In genomic region chr11:53682994-53683530, GRCm38 (mm10) we compare ENCODE assay signal across 22 mouse cellular contexts. TPM values are rescaled to one million over a fixed set of nuclear protein-coding genes. Genes with fewer than 3 reads are reported as not detected.
A peak's percentile ranks its signal among the peaks of the same experiment; 100 is the strongest.
DNase-seq lines count a peak whose midpoint lies in the region; ATAC-seq and TF ChIP-seq lines count a peak whose summit lies in the region.
"Had no signal": no experiment of that assay in that cellular context is flagged by ENCODE, and none has a peak within 500 bp of the region (broad histone marks: within the 10 kb centered on the region; RNA-seq: fewer than 3 reads in every experiment).

No protein-coding gene starts in this region.

- H3K9me3 ChIP-seq in heart, postnatal 0 days (replicated peaks; ENCODE audit: control insufficient read depth, low read length), result no peaks in the 10 kb centered on the region
- H3K9me3 ChIP-seq in lung, embryonic 16.5 days (ENCODE audit: control insufficient read depth, low read length), result no peaks in the 10 kb centered on the region
- no peaks in the 10 kb centered on the region for H3K9me3 ChIP-seq in limb, embryonic 10.5 days (replicated peaks)
- H3K9me3 ChIP-seq: embryonic facial prominence, embryonic 12.5 days; forebrain, embryonic 13.5 days had no signal

- no peak overlapping the region for H3K4me3 ChIP-seq in heart, postnatal 0 days (ENCODE audit: low read depth, low read length)
- no peak overlapping the region for H3K4me3 ChIP-seq in lung, embryonic 16.5 days (ENCODE audit: low read length)
- no peak overlapping the region for H3K4me3 ChIP-seq in limb, embryonic 10.5 days
- H3K4me3 ChIP-seq: embryonic facial prominence, embryonic 12.5 days; forebrain, embryonic 13.5 days had no signal

- DNase-seq in MN1 (ENCODE audit: low spot score), result peak; percentile 46
- peak; percentile 56 to 67 for DNase-seq in heart, adult 18-20 months
- DNase-seq in heart, postnatal 0 days (ENCODE audit: low spot score), result peak; percentile 70
- DNase-seq in limb, embryonic 10.5 days (ENCODE audit: low spot score), result no peak
- DNase-seq in layer of hippocampus, adult 11-12 months (ENCODE audit: low spot score), result no peak
- DNase-seq in kidney, adult 8-10 months, result no peak
- DNase-seq: cerebellum, postnatal 36 days; gastrocnemius, postnatal 14 days; kidney, adult 18-20 months had no signal

- H3K9ac ChIP-seq in heart, postnatal 0 days (replicated peaks; ENCODE audit: low read depth, low read length), result no peak overlapping the region
- no peak overlapping the region for H3K9ac ChIP-seq in lung, embryonic 16.5 days (ENCODE audit: low read length)
- H3K9ac ChIP-seq: embryonic facial prominence, embryonic 12.5 days; forebrain, embryonic 13.5 days; hindbrain, embryonic 14.5 days had no signal

- no peaks in the 10 kb centered on the region for H3K27me3 ChIP-seq in heart, postnatal 0 days (ENCODE audit: control insufficient read depth, insufficient read depth, low read length)
- no peaks in the 10 kb centered on the region for H3K27me3 ChIP-seq in lung, embryonic 16.5 days (ENCODE audit: control insufficient read depth, insufficient read depth, low read depth, low read length)
- H3K27me3 ChIP-seq in limb, embryonic 10.5 days (ENCODE audit: low read depth, poor library complexity, severe bottlenecking), result no peaks in the 10 kb centered on the region
- H3K27me3 ChIP-seq: embryonic facial prominence, embryonic 12.5 days; forebrain, embryonic 13.5 days had no signal

- no peak for TF ChIP-seq CTCF in heart, postnatal 0 days (IDR thresholded peaks at IDR 0.05; ENCODE audit: low read depth)

- H3K36me3 ChIP-seq in heart, postnatal 0 days (replicated peaks; ENCODE audit: control insufficient read depth, insufficient read depth, low read length), result peaks cover 23% of the 10 kb centered on the region
- peaks cover 14% of the 10 kb centered on the region for H3K36me3 ChIP-seq in lung, embryonic 16.5 days (ENCODE audit: control insufficient read depth, insufficient read depth, low read length)
- peaks cover 76% of the 10 kb centered on the region for H3K36me3 ChIP-seq in limb, embryonic 10.5 days

- TF ChIP-seq EP300 in heart, postnatal 0 days (IDR thresholded peaks at IDR 0.05; ENCODE audit: low read depth), result no peak

- ATAC-seq in heart, postnatal 0 days (ENCODE audit: insufficient read depth, low read depth), result peak; percentile 75
- ATAC-seq in lung, embryonic 16.5 days (ENCODE audit: low read depth), result peak; percentile 88
- no peak for ATAC-seq in monocyte, adult 5-6 weeks (replicated peaks; ENCODE audit: insufficient number of reproducible peaks, low FRiP score, low TSS enrichment, poor library complexity, severe bottlenecking)
- ATAC-seq: forebrain, embryonic 13.5 days had no signal

- H3K4me1 ChIP-seq in heart, postnatal 0 days (ENCODE audit: control insufficient read depth, insufficient read depth), result peaks cover 5% of the 10 kb centered on the region
- no peaks in the 10 kb centered on the region; the same call in 1 of the 2 replicates for H3K4me1 ChIP-seq in lung, embryonic 16.5 days (replicated peaks; ENCODE audit: control insufficient read depth, insufficient read depth, low read length)
- no peaks in the 10 kb centered on the region for H3K4me1 ChIP-seq in limb, embryonic 10.5 days
- H3K4me1 ChIP-seq: embryonic facial prominence, embryonic 12.5 days; forebrain, embryonic 13.5 days had no signal

- 30% methylated on average over 9 of the region's 9 CpGs for WGBS in heart, postnatal 0 days
- WGBS in lung, embryonic 16.5 days, result 56% methylated on average over 9 of the region's 9 CpGs
- 91% methylated on average over 9 of the region's 9 CpGs for WGBS in limb, embryonic 10.5 days

- peak overlapping the region; percentile 73 for H3K27ac ChIP-seq in heart, postnatal 0 days (ENCODE audit: low read depth)
- peak overlapping the region; percentile 65 for H3K27ac ChIP-seq in lung, embryonic 16.5 days (ENCODE audit: low read length)
- H3K27ac ChIP-seq in limb, embryonic 10.5 days, result no peak overlapping the region
- H3K27ac ChIP-seq: embryonic facial prominence, embryonic 12.5 days; forebrain, embryonic 13.5 days; hindbrain, embryonic 14.5 days had no signal

- peak overlapping the region; percentile 24; the same call in 1 of the 2 replicates for H3K4me2 ChIP-seq in heart, postnatal 0 days (ENCODE audit: low read depth, low read length)
- H3K4me2 ChIP-seq in lung, embryonic 16.5 days (ENCODE audit: low read depth, low read length), result no peak overlapping the region
- H3K4me2 ChIP-seq: embryonic facial prominence, embryonic 12.5 days; forebrain, embryonic 13.5 days; hindbrain, embryonic 14.5 days; liver, embryonic 11.5 days had no signal

RNA-seq across cellular contexts. Expression of gene Rad50, which starts 24.1 kb away (rescaled TPM):
- total RNA-seq in heart, adult 18-20 months (2021), result 1 to 10 TPM; 8.0 to 8.6 TPM
- 4.6 and 5.9 TPM in 2 replicates for total RNA-seq in heart, postnatal 0 days (2014; rRNA removed; ENCODE audit: low replicate concordance)
- 13.5 and 14.9 TPM in 2 replicates for polyA plus RNA-seq in heart, postnatal 0 days (2015; fragmentation: Nextera tagmentation; extraction: Ambion mirVana)
- 29.5 and 33.7 TPM in 2 replicates for polyA plus RNA-seq in lung, embryonic 16.5 days (2015; fragmentation: Nextera tagmentation; extraction: Ambion mirVana)
- 24.2 and 28.1 TPM in 2 replicates for polyA plus RNA-seq in limb, embryonic 10.5 days (2016; fragmentation: Nextera tagmentation; extraction: Ambion mirVana)
- total RNA-seq in monocyte, adult 5-6 weeks (2017), result 27.8 to 53.5 TPM (median 45.6 TPM) in 3 replicates

RNA-seq across cellular contexts. Expression of gene Il5, which starts 37.5 kb away (rescaled TPM):
- not detected for total RNA-seq in heart, adult 18-20 months (2021)
- not detected in 2 replicates for total RNA-seq in heart, postnatal 0 days (2014; rRNA removed; ENCODE audit: low replicate concordance)
- 0.07 TPM in 2 replicates for polyA plus RNA-seq in heart, postnatal 0 days (2015; fragmentation: Nextera tagmentation; extraction: Ambion mirVana)
- not detected in 2 replicates for polyA plus RNA-seq in lung, embryonic 16.5 days (2015; fragmentation: Nextera tagmentation; extraction: Ambion mirVana)
- polyA plus RNA-seq in limb, embryonic 10.5 days (2016; fragmentation: Nextera tagmentation; extraction: Ambion mirVana), result not detected in 2 replicates
- not detected in 3 replicates for total RNA-seq in monocyte, adult 5-6 weeks (2017)
- total RNA-seq: adrenal gland, postnatal 4 days; gastrocnemius, postnatal 14 days; layer of hippocampus, adult 8-10 months; left cerebral cortex, postnatal 14 days; megakaryocyte, adult 5-6 weeks; MEL; neutrophil, adult 5-6 weeks had no signal
- polyA plus RNA-seq: embryonic facial prominence, embryonic 12.5 days; forebrain, embryonic 13.5 days; hindbrain, embryonic 14.5 days; liver, embryonic 11.5 days; spleen, adult 2 months had no signal

RNA-seq across cellular contexts. Expression of gene Il13, which starts 48.6 kb away (rescaled TPM):
- not detected for total RNA-seq in heart, adult 18-20 months (2021)
- not detected in 2 replicates for total RNA-seq in heart, postnatal 0 days (2014; rRNA removed; ENCODE audit: low replicate concordance)
- not detected in 2 replicates for polyA plus RNA-seq in heart, postnatal 0 days (2015; fragmentation: Nextera tagmentation; extraction: Ambion mirVana)
- polyA plus RNA-seq in lung, embryonic 16.5 days (2015; fragmentation: Nextera tagmentation; extraction: Ambion mirVana), result not detected in 2 replicates
- polyA plus RNA-seq in limb, embryonic 10.5 days (2016; fragmentation: Nextera tagmentation; extraction: Ambion mirVana), result not detected in 2 replicates
- 0.29 to 2.5 TPM in 2 of 3 replicates, not detected in the other for total RNA-seq in monocyte, adult 5-6 weeks (2017)
- total RNA-seq: adrenal gland, postnatal 4 days; gastrocnemius, postnatal 14 days; layer of hippocampus, adult 8-10 months; left cerebral cortex, postnatal 14 days; MEL; neutrophil, adult 5-6 weeks had no signal
- polyA plus RNA-seq: embryonic facial prominence, embryonic 12.5 days; forebrain, embryonic 13.5 days; hindbrain, embryonic 14.5 days; liver, embryonic 11.5 days; spleen, adult 2 months had no signal

Comparison
In these comparisons a context has a peak if more than half of its experiments do, and no peak if none do; other contexts are left out.
1. DNase-seq: peak in MN1 (single experiment), heart, adult 18-20 months (2 of 2) and heart, postnatal 0 days (single experiment); none in limb, embryonic 10.5 days (single experiment), layer of hippocampus, adult 11-12 months (single experiment) and kidney, adult 8-10 months (0 of 2).